Mouse (Mus musculus) left cerebral cortex, adult 18-20 months (tissue): Measurements from ENCODE around the gene G6pdx. TPM values are rescaled to one million over a fixed set of nuclear protein-coding genes. Genes with fewer than 3 reads are reported as not detected.
A peak's percentile ranks its signal among the peaks of the same experiment; 100 is the strongest.

Experiments used
- DNase-seq, 2 experiments: peaks; one replicate each; pipeline ENCODE4 v3.0.0; 2021 to 2022; ENCODE audit warnings: low spot score in 2 of 2, mixed read lengths in 1 of 2
- long read RNA-seq, 2 experiments: library from polyadenylated mRNA; stranded (forward); transcript quantifications; one replicate each; pipeline ENCODE4 v2.0.0; 2021
- total RNA-seq, 2 experiments: library from RNA; stranded (reverse); gene quantifications; 2 replicates each; pipeline ENCODE4 v1.2.3; 2021

G6pdx gene
- total RNA-seq = 10 to 100 TPM; 28.3 to 37.7 TPM
- long read RNA-seq, experiment 1, transcript G6pdx-201 (13 exons, 2,652 nt) = major isoform, 24 of 35 reads
- long read RNA-seq, experiment 1, partial matches to known transcripts = 5 of 35 reads
- long read RNA-seq, experiment 1, other reads (novel, unspliced or antisense) = 3 of 35 reads
- long read RNA-seq, experiment 2, transcript G6pdx-201 (13 exons, 2,652 nt) = major isoform, 13 of 13 reads
- long read RNA-seq, experiment 2, partial matches to known transcripts = 0 of 13 reads
- long read RNA-seq, experiment 2, other reads (novel, unspliced or antisense) = 0 of 13 reads

DNA sequence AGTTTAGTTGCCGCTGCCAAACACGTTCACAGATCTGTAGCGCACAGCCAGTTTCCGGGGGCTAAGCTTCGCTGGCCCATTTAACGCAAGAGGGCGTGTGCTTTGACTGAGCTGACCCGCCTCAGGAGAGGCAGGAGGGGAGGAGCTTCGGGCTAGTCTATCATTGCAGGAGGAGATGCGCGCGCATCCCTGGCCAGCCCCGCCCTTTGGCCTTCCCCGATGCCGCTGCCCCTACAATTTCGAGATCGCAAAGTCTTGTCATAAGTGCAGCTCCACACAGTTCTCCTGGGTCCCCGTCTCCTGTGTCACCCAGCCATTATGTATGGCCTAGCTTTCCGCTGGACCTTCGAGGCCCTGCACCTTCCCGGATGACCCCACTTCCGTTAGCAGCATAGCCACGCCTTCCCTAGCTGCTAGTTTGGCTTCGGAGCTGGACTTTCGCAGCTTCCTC, at the start of gene G6pdx:
TSS of gene G6pdx (minus strand) at position 369 of the 451 bp plus-strand sequence.
- peak; percentile 72 to 77 for DNase-seq

DNA sequence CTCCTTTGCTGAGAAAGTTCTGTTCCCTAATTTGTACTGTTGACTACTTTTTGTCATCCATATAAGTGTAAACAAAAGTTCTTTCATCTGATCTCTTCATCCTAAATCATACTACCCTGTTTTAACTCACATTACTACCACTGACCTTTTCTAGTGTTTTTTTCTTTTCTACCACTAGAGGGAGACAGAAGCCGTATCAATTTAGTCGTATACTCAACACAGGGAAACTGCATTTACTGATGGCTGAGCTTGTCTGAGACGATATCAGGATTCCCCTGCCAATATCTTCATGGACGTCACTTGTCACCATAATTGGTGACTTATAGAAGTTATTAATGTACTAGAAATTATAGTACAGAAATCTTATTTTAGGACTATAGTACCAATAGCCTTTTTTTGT, 23.8 kb upstream of the G6pdx start:
- no peak for DNase-seq

DNA sequence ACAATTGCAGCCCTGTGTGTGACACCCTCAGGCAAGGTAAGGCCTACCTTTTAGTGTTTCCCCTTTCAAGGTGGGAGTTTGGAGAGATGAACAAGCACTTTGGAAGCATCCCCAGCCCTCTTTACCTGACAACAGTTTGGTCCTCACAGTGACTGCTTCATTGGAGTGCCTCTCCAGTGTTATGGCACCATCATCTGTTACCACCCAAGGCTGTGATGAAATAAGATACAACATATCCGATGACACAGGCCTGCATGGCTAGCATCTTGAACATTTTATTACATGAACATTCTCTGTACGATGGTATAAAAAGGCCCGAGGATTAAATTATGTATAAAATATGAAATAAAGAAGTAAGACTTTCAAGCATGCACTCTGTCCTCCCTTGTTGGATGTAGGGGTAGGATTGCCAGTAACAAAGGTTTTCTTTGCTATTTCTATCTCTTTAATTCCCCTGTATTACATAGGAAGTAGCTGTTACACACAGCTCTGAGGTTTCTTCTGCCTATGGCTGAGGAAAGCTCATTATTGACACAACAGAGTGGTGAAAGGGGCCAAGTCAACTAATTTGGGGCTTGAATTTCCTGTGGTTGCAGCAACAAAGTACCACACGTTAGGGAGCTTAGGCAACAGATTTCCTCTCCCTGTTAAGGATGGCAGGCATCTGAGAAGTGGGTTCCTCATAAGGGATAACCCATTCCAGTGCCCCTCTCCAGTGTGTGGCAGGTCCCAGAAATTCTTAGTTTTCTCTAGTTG, 22.3 kb upstream of the G6pdx start:
- no peak for DNase-seq

DNA sequence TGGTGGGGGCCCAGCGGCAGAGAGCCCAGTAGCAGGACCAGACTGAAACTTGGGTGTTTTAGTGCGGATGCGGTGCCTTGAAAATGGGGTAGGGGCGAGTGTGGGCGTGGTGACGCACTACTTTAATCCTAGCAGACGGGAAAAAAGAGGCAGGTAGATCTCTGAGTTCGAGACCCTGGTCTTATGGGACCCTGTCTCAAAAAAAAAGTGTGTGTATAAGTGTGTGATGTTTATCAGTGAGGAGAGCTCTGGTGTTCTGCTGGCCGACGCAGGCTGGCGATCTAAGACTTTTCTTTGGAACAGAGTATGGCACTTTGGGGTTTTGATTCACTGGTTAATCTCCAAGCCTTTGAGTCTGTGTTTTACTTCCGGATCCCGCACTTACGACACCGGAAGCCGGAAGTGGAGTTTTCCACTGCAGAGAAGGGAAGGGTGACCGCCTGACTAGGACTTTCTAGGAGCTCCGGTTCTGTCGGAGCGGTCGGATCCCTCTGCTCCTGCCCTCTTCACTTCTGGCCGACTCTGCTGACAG, 362 bp upstream of the G6pdx start:
- peak; percentile 64 to 72 for DNase-seq

DNA sequence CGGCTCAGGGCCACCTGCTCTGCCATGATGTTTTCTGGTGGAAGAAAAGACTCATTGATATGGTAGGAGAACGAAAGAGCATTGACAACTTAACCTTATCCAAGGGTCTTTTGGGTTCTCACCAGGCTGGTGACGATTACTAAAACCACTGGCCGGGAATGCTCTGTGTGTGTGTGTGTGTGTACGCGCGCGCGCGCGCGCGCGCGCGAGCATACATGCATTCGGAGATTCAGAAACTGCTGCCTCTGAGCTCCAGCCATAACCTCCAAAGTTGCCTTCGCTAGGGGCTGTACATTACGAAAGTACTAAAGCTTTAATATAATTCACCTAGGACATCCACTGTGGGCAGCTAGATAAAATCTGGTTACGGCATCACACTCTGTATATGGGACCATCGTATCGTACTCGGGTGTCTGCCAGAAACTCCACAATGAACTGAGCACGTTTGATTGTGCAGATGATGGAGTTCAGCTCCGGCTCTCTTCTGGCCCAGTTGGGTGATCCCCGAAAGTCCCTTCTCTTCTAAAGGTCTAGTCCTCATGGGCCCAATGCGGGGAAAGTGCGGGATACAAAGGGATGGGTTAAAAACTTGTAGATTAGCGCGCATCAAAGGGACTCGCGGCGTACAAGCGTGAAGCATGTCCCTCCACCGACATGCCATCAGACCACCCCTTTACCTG, 708 bp downstream of the G6pdx start:
- peak in 1 of 2 experiments; percentile 7 for DNase-seq

DNA sequence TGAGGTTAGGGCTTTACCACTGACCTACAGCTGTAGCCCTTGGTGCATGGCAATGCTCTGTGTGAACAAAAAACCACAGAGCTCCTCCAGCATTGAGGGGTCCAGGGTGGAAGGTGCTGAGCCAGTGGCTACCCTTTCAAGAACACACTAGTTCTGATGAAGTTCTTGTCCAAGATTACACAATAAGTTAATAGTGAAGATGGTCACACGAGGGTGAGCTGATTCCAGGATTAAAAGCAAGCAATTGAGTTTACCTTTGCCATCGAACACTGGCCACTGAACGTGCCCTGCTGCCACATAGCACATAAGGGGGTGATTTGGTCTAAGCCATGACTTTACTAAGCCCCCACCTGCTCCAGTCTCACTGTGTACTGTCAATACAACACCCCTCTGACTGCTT, 1.9 kb downstream of the G6pdx start:
- no peak for DNase-seq

DNA sequence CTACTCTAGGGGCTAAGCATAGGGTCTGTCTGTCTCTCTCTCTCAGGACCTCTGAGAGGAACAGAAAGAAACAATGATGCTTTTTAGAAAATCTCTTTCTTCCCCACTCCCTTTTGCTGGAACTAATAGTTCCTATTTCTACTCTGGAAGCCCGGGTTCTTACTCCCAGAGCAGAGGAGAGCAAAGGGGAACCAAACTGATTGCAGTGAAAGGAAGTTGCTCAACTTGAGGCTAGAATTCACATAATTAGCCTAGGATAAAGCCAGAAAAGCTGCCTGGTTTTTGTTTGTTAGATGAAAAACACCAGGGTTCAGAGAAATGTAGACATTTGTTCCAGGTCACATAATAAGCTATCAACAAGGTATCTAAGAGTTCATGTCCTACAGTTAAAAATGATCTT, 2.7 kb downstream of the G6pdx start:
- DNase-seq = no peak

DNA sequence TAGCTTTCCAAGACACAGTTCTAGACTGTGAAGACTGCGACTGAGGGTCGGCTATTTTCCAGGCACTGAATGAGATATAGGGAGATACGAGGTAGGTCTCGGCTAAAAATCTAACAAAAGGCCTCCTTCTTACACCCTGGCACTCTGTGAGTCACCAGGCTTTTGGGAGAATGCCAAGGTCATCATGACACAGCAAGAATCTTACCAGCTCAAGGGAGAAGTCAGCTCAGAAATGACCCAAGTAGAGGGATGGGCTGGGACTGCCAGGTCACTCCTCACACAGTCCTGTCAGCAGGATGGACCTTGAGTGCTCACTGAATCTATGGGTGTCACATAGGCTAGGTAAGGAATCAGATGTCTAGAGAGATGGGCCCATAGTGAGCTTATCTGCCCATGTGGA, 3.8 kb downstream of the G6pdx start:
- DNase-seq = no peak

DNA sequence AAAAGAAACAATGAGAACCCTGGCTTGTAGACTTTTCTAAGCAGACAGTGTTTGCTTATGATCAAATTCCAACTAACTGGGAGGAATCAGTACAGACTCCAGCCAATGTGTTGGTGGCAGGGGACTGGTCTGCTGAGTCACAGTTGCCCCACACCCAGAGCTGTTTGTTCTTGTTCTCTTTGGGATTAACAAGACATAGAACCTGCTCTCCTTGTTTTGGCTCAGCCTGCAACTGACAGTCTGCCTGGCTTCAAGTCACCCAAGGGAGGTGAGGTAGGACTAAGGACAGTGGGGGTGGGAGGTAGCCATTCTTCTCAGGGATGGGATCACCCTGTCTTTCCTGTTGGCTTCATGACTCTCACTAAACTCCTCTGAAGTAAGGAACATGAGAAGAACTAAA, 4.6 kb downstream of the G6pdx start:
- no peak for DNase-seq

DNA sequence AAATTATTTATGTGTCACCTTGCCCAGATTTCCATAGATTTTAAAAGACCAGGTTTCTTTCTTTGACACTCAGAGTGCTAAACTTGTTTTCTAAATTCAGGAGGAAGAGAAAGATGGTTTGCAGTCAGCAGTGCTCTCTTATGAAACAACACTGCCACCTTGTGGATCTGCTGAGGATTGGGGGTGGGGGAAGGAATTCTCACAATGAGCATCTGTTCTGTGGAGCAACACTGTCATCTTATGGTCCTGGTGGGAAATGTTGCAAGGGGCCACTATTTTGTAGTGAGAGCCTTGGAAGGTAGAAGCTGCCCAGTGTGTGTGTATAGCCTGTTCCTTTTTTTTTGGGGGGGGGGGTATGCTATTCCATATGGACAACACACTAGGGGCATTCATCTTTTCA, 15.6 kb downstream of the G6pdx start:
- peak; percentile 58 to 59 for DNase-seq

DNA sequence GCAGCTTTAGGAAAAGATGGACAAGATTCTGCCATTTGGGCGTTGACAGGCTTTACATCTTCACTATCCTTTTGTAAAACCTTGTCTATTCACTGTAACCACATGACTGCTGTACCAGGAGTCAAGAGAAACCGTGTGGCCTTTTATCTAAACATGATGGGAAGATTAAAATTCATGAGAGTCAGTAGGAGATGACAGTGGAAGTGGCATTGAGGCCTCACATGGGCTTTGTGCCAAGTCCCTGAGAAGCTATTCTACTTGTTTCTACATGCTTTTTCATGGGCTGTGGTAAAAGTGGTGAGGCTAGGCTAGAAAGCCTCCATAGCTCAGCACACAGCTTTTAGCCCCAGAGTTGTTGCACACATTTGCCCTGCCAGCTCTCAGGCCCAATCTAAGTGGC, 20.7 kb downstream of the G6pdx start:
- DNase-seq = no peak

DNA sequence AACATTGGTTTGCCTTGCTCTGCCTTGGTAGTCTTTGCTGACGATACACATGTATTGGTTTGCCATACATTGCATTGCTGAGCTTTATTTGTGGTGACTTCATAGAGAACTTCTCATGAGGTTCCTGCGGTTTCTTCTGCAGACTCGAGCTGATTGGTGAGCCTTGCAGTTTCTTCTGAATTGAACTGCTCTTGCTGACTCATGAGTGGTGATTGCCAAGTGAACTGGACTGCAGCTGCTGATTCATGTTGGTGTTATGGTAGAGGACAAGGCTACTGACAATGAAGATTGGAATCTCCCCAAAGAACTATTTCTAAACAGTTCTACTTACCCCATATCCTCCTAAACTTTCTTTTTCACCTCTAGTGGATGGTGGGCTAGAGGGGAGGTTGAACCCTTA, 28.9 kb downstream of the G6pdx start:
- DNase-seq = no peak

DNA sequence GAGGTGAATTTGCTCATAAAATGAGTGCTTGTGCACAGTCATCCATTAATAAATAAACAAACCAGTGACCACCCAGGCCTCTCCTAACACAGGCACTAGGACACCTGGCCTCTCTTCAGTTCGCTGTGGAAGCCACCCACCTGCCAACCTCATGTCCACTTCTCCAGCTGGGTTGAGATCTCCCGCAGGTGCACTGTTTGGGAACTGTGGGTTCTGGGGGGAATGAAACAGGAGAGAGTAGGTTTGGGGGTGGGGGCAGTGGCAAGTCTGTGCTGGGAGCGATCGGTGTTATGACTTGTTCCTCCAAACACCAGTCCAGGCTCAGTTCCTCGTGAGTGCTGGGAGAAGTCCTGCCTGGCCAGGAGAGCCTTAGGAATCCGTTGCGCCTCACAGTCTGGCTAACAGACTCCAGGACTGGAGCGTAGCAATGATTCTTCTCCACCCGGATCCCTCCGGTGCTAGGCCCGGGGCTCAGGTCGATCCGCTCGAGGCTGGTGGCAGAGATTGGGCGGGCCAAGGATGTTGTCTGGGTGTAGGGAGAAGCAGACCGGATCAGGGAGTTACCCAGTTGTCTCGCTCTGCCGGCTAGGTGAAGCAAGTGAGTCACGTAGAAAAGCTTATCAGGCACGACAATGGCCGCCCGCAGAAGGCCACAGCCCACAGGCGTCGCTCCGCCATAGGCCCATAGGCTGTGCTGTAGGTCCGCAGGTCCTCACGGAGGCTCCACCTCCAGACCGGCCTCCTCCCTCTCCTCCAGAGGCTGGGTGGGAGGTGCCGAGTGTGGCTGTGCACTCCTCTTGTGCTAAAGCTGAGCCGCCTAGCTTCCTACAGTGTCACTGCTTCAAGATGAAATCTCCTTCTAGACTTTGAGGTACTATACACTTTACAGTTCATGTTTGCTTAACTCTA, 36.2 kb downstream of the G6pdx start, which contains the start of the genes Fam3a and Ikbkg:
TSS of gene Fam3a (minus strand) at position 738 of the 909 bp plus-strand sequence.
TSS of gene Ikbkg (plus strand) at position 756 of the 909 bp plus-strand sequence.
- DNase-seq = peak; percentile 68 to 77

DNA sequence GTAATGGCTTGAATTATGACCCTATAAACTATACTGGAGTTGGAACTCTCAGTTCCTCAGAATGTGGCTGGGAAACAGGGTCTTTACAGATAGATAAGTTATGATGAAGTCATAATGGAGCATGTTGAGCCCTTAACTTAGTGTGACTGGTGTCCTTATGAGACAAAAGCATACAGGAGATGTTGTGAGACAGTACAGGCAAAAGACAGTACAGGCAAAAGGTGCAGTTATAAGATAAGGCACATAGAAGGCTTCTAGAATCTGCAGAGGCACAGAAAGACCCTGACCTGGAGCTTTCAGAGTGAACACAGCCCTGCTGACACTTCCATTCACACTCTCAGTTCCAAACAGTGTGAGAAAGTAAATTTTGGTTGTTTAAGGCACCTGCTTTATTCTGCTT, 40.8 kb downstream of the G6pdx start:
- DNase-seq = no peak

DNA sequence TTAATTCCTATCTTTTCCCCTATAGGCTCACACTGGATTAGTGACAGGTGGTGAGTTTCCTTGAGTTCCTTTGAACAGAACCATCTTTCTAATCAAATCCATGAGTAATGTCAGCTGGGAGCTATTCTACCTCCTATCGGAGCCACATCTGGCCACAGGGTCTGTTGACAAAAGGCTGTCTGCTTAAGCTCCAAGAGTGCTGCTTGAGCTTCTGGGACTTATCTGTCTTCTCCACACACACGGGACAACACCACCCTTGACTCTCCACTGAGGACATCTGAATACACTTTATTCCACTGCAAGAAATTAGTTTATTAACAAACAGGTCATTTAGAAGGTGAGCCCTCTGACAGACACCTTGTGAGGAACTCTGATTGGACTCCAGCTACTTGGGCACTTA, 44.5 kb downstream of the G6pdx start:
- DNase-seq = no peak

DNA sequence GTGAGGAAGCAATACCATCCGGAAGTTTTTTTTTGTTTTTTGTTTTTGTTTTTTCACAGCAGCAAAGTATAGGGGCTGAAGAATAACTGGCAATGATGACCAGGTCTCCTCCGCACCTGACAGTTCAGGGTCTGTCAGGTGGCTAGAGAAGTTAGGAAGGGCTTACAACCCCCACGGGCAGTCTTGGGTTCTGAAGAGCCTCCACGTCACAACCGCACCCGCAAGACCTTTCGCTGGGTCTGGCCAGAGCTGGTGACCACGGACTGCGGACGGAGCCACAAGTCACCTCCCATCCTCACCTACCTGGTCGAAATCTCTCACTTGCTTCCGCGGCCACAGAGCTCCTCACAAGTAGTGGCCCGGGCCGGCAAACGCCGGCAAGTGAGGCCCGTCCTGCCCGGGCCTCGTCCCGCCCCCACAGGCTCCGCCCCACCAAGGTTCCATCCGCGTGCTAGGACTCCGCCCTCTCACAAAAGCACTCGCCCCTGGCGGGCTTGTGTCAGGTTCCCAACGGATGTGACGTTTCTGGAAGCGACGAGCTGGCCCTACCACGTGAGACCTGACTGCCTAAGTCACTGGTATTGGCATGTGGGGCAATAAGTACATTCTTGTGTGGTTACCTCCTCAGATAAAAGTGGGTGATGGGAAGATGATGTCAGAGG, 56.0 kb downstream of the G6pdx start, which contains the start of the genes Ubl4a and Slc10a3:
TSS of gene Ubl4a (minus strand) at position 331 of the 662 bp plus-strand sequence.
TSS of gene Slc10a3 (minus strand) at position 462 of the 662 bp plus-strand sequence.
- DNase-seq = peak; percentile 71 to 85

DNA sequence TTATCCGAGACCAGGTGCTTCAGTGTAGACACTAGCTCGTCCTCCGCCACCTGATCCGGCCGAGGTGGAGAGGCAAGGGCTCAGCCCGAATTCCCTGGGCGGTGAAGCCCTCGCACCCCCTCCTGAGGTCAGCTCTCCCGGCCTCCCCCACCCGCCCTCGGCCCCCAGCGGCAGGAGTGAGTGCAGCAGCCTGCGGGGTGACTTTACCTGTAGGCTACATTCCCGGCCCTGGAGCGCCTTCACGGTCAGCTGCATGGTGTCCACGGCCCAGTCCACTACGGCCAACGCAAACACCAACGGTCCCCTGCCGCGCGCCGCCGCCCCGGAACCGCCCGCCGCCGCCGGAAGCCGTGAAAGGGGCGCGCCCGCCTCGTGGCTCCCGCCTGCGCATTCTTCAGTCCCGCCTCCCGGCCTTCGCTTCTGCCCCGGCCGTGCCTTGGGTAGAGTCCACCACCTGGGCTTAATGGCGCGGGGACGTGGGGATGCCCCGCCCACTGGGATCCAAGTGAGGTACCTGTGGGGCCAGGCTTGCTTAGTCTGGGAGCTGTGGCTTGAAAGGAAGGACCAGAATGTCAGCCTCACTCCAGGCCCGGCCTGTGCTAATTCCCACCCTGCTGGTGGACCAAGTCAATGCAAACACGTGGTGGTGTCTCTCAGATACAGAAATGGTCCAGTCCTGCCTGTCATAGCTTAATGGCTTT, 60.6 kb downstream of the G6pdx start:
- DNase-seq = peak; percentile 49 to 64

DNA sequence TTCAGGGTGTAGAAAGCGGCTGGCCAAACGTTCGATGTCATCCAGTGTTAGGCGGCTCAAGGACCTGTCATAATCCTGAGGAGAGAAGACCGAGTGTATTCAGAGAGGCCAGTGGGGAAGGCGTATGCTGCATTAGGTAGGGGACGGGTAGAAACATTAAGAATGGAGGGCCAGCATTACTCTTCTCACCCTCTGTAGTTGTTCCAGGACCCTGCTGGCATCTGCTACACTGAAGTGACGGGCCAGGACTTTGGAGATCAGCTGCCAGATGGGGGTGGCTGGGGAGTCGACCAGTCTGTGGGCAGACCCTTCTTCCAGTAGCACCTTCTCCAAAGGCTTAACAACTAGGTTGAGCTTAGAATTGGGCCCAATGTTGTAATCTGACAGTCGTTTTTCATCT, 61.5 kb downstream of the G6pdx start:
- DNase-seq = no peak
